Mouse (Mus musculus) left cerebral cortex, adult 2 months (tissue): ENCODE results near the gene Slc16a8. TPM values are rescaled to one million over a fixed set of nuclear protein-coding genes. Genes with fewer than 3 reads are reported as not detected.

ENCODE experiments used
- DNase-seq, 2 experiments: peaks; one replicate each; pipeline ENCODE4 v3.0.0; 2021 to 2022; ENCODE audit warnings: low spot score in 2 of 2, mixed read lengths in 1 of 2; ENCODE audit errors: extremely low spot score in 1 of 2
- H3K27ac ChIP-seq: fragments of 200-600 bp; 2 replicates; pipeline ENCODE4 v1.8.1; 2022
- H3K4me3 ChIP-seq: fragments of 200-600 bp; 2 replicates; pipeline ENCODE4 v1.8.1; 2022
- CTCF ChIP-seq: fragments of 200-600 bp; IDR thresholded peaks from 2 replicates; pipeline ENCODE4 v1.8.1; 2022; ENCODE audit warnings: antibody characterized with exemption, mild to moderate bottlenecking, moderate library complexity
- intact Hi-C: fragments of 180-260 bp; cut with DNase I; formaldehyde crosslinking; loops from one replicate; pipeline ENCODE4 v1.15.1; 2025
- total RNA-seq, 2 experiments: library from RNA; stranded (reverse); gene quantifications; 2 replicates each; pipeline ENCODE4 v1.2.3; 2021

Gene Slc16a8
- total RNA-seq, 2 experiments from 2014 or later, result 0.25 TPM; not detected in 1

DNA sequence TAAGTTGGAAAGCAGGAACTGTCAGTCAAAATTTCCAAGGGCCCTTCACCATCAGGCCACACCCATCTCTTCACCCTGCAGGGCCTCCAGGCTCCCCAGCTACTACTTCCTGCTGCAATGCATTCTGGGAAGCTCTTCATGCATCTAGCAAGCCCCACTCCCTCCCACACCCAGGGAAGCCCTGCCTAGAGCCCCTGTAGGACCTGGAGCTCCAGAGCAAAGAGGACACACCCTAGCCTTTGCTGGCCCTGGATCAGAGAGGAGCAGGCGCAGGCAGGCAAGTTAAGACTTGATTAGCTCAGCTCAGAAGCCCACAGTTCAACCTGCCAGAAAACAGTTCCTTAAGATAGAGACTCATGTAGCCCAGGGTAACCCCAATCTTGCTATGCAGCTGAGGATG, 26.8 kb upstream of the Slc16a8 start:
- Histone ChIP-seq H3K27ac (no peak overlapping the region), H3K4me3 (no peak overlapping the region)
- DNase-seq, result no peak
- no peak for TF ChIP-seq CTCF
- intact Hi-C loops, result no loop called here

DNA sequence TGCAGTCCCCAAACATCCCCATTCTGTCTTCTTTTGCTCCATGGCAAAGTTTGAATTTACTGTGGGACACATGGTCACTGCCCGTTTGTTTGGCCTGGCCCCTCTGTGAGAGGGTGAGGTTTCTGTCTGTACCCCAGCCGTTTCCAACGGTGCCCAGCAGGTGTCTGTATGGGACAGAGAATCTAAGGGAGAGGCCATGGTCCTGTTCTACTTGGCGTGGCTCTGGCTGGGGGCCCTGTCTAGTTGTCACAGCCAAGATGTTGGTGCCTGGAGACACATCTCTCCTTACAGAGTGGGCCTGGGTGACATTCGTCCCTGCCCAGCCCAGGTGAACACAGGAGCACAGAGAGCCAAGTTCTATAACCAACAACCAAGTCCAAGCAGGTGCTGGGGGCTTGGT, 26.3 kb upstream of the Slc16a8 start:
- no peak overlapping the region for H3K4me3 ChIP-seq
- intact Hi-C loops, result no loop called here

DNA sequence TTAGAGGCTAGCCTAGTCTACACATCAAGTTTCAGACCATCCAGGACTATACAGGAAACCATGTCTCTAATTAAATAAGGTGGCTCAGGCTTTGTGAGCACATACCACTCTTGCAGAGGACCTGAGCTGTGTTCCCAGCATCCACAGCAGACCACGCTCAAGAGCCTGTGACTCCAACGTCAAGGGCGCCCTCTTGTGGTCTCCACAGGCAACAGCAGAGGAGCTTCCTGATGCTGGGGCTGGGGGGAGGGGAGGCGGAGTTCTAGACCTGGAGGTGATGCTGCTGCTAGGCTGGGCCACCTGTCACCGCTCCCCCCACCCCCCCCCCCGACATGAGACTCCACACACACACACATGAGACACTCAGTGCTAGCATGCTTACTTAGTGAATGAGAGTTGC, 25.6 kb upstream of the Slc16a8 start:
- intact Hi-C loops, result no loop called here
- TF ChIP-seq CTCF, result peak; percentile 46
- Histone ChIP-seq H3K27ac (no peak overlapping the region), H3K4me3 (no peak overlapping the region)
- no peak for DNase-seq

More for the DNA sequence above, 26.3 kb upstream of the Slc16a8 start:
- H3K27ac ChIP-seq, result no peak overlapping the region
- no peak; the same call in none of the 2 replicates for TF ChIP-seq CTCF
- no peak for DNase-seq

DNA sequence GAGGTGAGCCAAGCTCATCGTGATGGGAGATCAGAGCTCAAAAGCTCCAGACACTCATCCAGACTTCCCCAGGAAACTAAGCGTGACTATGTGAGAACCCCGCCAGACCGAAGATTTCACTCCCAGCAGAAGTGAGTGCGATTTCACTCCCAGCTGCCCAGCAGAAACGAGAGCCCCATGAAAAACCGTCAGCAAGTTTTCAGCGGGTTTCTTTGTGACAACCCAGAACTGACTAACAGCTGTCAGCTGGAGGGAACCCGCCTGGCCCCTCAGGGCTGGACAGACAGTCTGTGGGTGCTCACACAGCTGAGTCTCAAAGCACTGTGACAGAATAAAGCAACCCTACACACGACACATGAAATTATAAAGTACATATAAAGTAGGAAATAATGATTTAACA, 23.2 kb upstream of the Slc16a8 start:
- intact Hi-C loops, result no loop called here
- H3K4me3 ChIP-seq, result no peak overlapping the region
- no peak for DNase-seq
- no peak for TF ChIP-seq CTCF
- no peak overlapping the region for H3K27ac ChIP-seq

DNA sequence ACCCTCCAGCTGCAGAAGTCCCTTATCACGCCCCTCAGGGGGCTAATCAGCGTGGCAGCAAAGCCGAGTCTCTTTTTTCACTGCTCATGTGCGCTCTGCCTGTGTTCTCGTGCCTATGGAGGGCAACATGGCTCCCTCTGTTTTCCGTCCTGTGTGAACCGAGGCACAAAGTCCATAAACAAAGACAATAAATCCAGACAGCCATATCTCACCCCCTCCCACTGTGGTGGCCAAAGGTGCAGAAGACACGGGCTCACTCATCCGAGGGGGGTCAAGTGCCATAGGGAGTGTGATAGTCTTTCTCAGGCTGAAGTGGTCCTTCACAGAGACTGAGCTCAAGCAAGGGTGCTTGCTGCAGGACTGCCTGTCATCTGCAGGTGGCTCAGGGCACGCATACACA, 18.5 kb upstream of the Slc16a8 start:
- H3K27ac ChIP-seq, result no peak overlapping the region
- no peak for DNase-seq
- H3K4me3 ChIP-seq, result no peak overlapping the region
- intact Hi-C loops, result no loop called here
- TF ChIP-seq CTCF, result no peak

DNA sequence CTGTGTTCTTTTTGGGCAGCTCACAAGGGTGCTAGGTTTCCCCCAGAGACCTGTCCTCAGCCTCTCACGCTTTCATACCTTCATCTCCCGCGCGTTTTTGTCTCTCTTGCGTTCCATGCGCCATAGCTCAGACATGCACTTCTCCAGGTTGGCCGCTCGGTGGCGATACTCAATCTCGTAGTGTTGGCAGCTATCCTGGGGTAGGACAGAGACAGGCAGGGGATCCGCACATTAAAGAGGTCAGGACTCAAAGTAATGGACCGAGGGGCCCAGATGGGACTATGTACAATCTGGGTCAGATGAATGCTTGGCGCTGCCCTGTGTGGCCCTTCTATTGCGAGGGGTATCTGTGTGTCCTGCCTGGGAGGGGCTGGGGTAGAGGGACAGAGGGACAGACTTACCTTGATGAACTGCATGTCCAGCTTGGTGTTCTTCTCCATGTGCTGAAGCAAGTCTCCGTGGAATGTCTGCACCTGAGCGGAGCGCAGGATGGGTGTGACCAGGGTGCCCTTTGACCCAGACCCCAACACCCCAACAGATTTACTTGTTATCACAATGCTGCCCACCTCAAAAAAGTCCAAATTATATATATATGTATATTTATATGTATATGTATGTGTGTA, 16.7 kb upstream of the Slc16a8 start:
- Histone ChIP-seq H3K27ac (no peak overlapping the region), H3K4me3 (peak overlapping the region; percentile 45)
- intact Hi-C loops, result no loop called here
- peak; percentile 70 for TF ChIP-seq CTCF
- DNase-seq, result peak in 1 of 2 experiments; percentile 39

DNA sequence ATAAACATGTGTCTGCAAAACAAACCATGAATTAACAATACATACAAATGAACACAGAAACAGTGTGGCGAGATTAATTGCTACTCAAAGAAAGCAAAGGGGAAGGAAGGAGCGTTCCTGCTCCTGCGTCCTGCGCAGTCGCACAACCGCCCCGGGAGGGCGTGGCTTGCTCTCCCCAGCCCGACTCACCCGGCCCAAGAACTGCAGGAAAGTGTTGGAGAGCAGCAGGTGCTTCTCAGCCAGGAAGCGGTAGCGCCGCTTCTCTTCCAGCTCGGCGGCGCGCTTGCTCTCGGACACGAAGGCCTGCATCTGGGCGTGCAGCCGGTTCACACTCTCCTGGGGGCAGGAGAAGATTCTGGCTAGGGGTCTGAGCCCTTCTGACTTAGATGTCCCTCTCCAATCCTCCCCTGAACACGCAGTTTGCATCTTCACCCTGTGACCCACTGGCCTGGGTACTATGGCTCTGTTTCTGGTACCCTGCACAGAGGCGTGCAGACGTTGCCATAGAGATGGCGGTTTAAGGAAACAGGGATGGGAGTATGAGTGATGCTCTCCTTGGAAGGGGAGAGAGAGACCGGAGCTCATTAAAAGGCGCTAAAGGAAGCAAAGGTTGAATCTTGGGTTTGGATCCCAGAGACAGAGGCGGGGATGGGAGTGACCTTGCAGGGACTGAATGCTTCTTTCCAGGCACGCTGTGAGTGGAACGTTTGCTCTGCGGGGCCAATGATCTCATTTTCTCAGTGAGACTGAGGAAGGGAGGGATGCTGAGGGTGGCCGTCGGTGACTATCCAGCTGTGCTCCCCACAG, 16.0 kb upstream of the Slc16a8 start:
- intact Hi-C loops, result no loop called here

DNA sequence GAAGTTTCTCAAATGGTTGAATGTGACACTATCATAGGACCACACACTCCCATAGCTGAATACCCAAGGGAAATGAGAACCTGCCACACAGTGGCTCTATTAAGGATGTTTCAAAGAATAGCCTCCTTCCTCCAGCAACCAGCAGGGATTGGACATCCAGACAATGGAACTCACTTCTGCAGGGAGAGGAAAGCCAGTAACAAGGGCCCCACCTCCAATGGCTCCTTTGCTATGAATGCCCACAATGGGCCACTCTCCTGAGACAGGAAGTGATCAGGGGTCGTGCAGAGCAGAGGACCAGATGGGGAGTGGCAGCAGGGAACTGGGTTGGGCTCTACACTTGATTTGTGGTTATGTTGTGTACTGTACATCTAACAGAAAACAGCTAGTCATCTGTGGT, 14.0 kb upstream of the Slc16a8 start:
- Histone ChIP-seq H3K4me3 (no peak overlapping the region), H3K27ac (no peak overlapping the region)
- intact Hi-C loops, result no loop called here
- no peak for TF ChIP-seq CTCF
- DNase-seq, result no peak

More for the DNA sequence above, 16.0 kb upstream of the Slc16a8 start:
- Histone ChIP-seq H3K4me3 (peak overlapping the region; percentile 45), H3K27ac (no peak overlapping the region)
- no peak for TF ChIP-seq CTCF
- peak; percentile 44 to 62 for DNase-seq

DNA sequence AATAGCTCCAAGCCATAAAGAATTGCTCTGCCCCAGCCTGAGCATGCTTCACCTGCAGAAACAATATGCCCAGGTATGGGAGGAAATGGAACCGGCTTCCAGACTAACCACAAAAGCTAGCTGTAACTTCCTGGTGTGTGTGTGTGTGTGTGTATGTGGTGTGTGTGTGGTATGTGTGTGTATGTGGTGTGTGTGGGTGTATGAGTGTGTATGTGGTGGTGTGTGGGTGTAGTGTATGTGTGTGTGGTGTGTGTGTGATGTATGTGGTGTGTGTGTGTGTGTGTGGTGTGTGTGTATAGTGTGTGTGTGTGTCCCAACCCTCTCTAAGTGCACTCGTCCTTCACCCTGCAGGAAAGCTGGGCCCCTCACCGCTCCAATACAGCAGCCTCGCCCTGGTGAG, 10.8 kb upstream of the Slc16a8 start:
- no peak for DNase-seq
- no peak overlapping the region for H3K4me3 ChIP-seq
- intact Hi-C loops, result no loop called here
- no peak for TF ChIP-seq CTCF
- H3K27ac ChIP-seq, result no peak overlapping the region

DNA sequence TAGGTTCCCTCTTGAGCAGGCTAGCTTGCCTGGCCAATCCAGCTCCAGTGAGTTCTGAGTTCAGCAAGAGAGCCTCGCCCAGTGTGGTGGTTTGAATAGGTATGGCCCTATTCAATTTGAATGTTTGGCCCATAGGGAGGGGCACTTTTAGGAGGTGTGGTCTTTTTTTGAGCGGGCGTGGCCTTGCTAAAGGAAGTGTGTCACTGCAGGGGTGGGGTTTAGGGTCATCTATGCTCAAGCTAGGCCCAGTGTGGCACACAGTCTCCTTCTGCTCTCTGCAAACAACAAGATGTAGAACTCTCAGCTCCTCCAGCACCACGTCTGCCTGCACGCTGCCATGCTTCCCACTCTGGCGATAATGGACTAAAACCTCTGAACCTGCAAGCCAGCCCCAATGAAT, 9.2 kb upstream of the Slc16a8 start:
- Histone ChIP-seq H3K4me3 (no peak overlapping the region), H3K27ac (no peak overlapping the region)
- DNase-seq, result no peak
- no peak for TF ChIP-seq CTCF
- intact Hi-C loops, result loop anchor here (5.0 kb wide), 1 partner anchor 189 kb away; no protein-coding TSS in a partner anchor

DNA sequence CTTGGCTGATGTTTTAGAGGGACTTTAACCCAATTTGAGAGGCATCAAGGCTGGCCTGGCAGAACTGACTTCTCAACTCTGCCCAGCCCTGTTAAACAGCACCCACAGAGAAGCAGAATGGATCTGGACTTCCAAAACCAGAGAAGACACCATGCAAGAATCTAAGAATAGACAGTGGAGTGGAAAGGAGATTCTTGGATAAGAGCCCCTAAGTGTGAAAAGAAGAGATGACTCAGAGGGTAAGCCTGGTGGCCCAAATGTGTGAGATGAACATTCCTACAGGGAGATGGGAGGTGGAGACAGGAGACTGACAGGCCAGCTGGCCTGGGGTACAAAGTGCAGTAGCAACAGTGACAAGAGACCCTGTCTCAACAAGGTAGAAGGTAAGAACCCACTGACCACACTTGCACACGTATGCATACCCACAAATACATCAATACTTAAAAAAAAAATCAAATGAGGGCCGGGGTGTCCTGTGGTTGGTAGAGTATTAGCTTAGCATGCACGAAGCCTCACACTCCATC, 8.3 kb upstream of the Slc16a8 start:
- intact Hi-C loops, result loop anchor here (5.0 kb wide), 1 partner anchor 189 kb away; no protein-coding TSS in a partner anchor
- H3K4me3 ChIP-seq, result no peak overlapping the region
- TF ChIP-seq CTCF, result no peak
- no peak overlapping the region for H3K27ac ChIP-seq
- no peak for DNase-seq

DNA sequence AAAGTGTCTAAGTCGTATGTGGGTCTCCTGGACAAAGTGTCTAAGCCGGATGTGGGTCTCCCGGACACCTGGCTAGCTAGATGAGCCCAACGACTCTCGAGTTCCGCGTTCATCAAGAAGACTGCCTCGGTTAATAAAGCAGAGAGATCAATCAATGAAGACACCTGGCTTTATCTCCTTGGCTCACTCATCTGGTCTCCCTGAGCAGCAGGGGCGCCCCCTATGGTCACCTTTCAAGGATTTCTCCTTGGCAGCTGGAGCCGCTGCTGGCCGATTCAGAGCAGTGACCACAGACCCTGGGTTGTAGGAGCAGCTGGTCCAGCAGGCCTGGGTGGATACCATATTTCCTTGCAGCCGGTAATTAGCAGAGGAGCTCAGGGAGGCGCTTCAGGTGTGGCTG, 7.8 kb upstream of the Slc16a8 start:
- intact Hi-C loops, result loop anchor here (5.0 kb wide), 1 partner anchor 190 kb away; no protein-coding TSS in a partner anchor
- peak; percentile 45 for TF ChIP-seq CTCF
- no peak overlapping the region for H3K4me3 ChIP-seq
- DNase-seq, result no peak
- H3K27ac ChIP-seq, result no peak overlapping the region
